Mouse (Mus musculus): ENCODE results near the gene Slamf9. TPM values are rescaled to one million over a fixed set of nuclear protein-coding genes. Genes with fewer than 3 reads are reported as not detected.
A peak's percentile ranks its signal among the peaks of the same experiment; 100 is the strongest.

Slamf9 gene
- polyA plus RNA-seq, 1 experiment from 2014 or later = 0.15 TPM

- Histone ChIP-seq H3K4me3 (replicated peaks; ENCODE audit: low read length) (no peak overlapping the region), H3K9ac (no peak overlapping the region), H3K4me2 (replicated peaks) (no peak overlapping the region), H3K36me3 (replicated peaks; ENCODE audit: control insufficient read depth, insufficient read depth) (no peaks in the 10 kb centered on the region), H3K4me1 (replicated peaks; ENCODE audit: control insufficient read depth, insufficient read depth, low read length) (no peaks in the 10 kb centered on the region), H3K27ac (no peak overlapping the region), H3K27me3 (ENCODE audit: control insufficient read depth, insufficient read depth, low read length) (no peaks in the 10 kb centered on the region), H3K9me3 (ENCODE audit: control insufficient read depth, low read length) (no peaks in the 10 kb centered on the region)
- DNase-seq (ENCODE audit: low spot score) = no peak
- no peak for ATAC-seq (ENCODE audit: low FRiP score)
These were observed 2.2 kb upstream of the Slamf9 start for GRCm38 (mm10) chr1:172472909-172473308.

GRCm38 (mm10) chr1:172474196-172474595 is 962 bp upstream of the Slamf9 start:
- Histone ChIP-seq H3K9ac (no peak overlapping the region), H3K27ac (no peak overlapping the region), H3K4me1 (replicated peaks; ENCODE audit: control insufficient read depth, insufficient read depth, low read length) (no peaks in the 10 kb centered on the region), H3K9me3 (ENCODE audit: control insufficient read depth, low read length) (no peaks in the 10 kb centered on the region), H3K36me3 (replicated peaks; ENCODE audit: control insufficient read depth, insufficient read depth) (no peaks in the 10 kb centered on the region), H3K4me2 (replicated peaks) (no peak overlapping the region), H3K4me3 (replicated peaks; ENCODE audit: low read length) (no peak overlapping the region), H3K27me3 (ENCODE audit: control insufficient read depth, insufficient read depth, low read length) (no peaks in the 10 kb centered on the region)
- 89% methylated on average over 3 of the region's 3 CpGs for WGBS
- DNase-seq (ENCODE audit: low spot score) (no peak), ATAC-seq (ENCODE audit: low FRiP score) (no peak)

DNA sequence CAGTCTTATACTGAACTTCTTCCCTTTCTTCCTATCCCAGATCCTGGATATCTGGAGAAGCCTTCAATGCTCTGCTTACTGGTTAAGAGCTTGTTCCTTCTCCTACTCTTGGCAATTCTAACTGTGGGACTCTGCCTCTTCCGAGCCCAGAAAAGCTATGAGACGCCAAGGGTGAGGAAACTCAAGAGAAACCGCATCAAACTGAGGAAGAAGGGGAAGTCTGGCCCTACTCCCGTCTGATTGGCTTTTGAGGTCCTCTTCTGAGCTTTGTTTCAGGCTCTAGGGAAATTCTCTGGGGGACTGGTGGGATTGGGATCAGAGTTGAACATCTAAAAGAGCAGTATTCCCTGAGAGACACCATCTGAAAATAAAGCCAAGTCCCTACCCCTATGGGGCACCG is 2.9 kb downstream of the Slamf9 start:
- H3K4me2 ChIP-seq (replicated peaks) = no peak overlapping the region
- H3K9me3 ChIP-seq (ENCODE audit: control insufficient read depth, low read length) = no peaks in the 10 kb centered on the region
- 75% methylated on average over 5 of the region's 5 CpGs for WGBS
- H3K36me3 ChIP-seq (replicated peaks; ENCODE audit: control insufficient read depth, insufficient read depth) = no peaks in the 10 kb centered on the region
- no peak for DNase-seq (ENCODE audit: low spot score)
- H3K4me1 ChIP-seq (replicated peaks; ENCODE audit: control insufficient read depth, insufficient read depth, low read length) = peaks cover 3% of the 10 kb centered on the region; the same call in 1 of the 2 replicates
- H3K27ac ChIP-seq = no peak overlapping the region
- no peak overlapping the region for H3K9ac ChIP-seq
- no peak overlapping the region for H3K4me3 ChIP-seq (replicated peaks; ENCODE audit: low read length)
- no peaks in the 10 kb centered on the region for H3K27me3 ChIP-seq (ENCODE audit: control insufficient read depth, insufficient read depth, low read length)
- ATAC-seq (ENCODE audit: low FRiP score) = no peak

- no peak overlapping the region for H3K9ac ChIP-seq
- no peak for DNase-seq (ENCODE audit: low spot score)
- no peak for ATAC-seq (ENCODE audit: low FRiP score)
- H3K4me3 ChIP-seq (replicated peaks; ENCODE audit: low read length) = no peak overlapping the region
- no peaks in the 10 kb centered on the region for H3K9me3 ChIP-seq (ENCODE audit: control insufficient read depth, low read length)
- 95% methylated on average over 4 of the region's 4 CpGs for WGBS
- peaks cover 26% of the 10 kb centered on the region for H3K4me1 ChIP-seq (replicated peaks; ENCODE audit: control insufficient read depth, insufficient read depth, low read length)
- H3K27me3 ChIP-seq (ENCODE audit: control insufficient read depth, insufficient read depth, low read length) = no peaks in the 10 kb centered on the region
- no peak overlapping the region for H3K27ac ChIP-seq
- no peaks in the 10 kb centered on the region for H3K36me3 ChIP-seq (replicated peaks; ENCODE audit: control insufficient read depth, insufficient read depth)
- H3K4me2 ChIP-seq (replicated peaks) = no peak overlapping the region
These were observed 5.2 kb downstream of the Slamf9 start for GRCm38 (mm10) chr1:172480376-172480775.

GRCm38 (mm10) chr1:172481111-172481510 is 6.0 kb downstream of the Slamf9 start:
- Histone ChIP-seq H3K27ac (no peak overlapping the region), H3K36me3 (replicated peaks; ENCODE audit: control insufficient read depth, insufficient read depth) (no peaks in the 10 kb centered on the region), H3K4me3 (replicated peaks; ENCODE audit: low read length) (peak overlapping the region; percentile 68; the same call in 1 of the 2 replicates), H3K4me2 (replicated peaks) (peak overlapping the region; percentile 77), H3K9ac (no peak overlapping the region; the same call in 1 of the 2 replicates), H3K9me3 (ENCODE audit: control insufficient read depth, low read length) (no peaks in the 10 kb centered on the region), H3K27me3 (ENCODE audit: control insufficient read depth, insufficient read depth, low read length) (no peaks in the 10 kb centered on the region), H3K4me1 (replicated peaks; ENCODE audit: control insufficient read depth, insufficient read depth, low read length) (peaks cover 34% of the 10 kb centered on the region)
- no peak for DNase-seq (ENCODE audit: low spot score)
- WGBS = 18% methylated on average over 13 of the region's 13 CpGs
- 0 out of 2 replicates have a peak, but pooled peaks have one; percentile 3 for ATAC-seq (ENCODE audit: low FRiP score)

DNA sequence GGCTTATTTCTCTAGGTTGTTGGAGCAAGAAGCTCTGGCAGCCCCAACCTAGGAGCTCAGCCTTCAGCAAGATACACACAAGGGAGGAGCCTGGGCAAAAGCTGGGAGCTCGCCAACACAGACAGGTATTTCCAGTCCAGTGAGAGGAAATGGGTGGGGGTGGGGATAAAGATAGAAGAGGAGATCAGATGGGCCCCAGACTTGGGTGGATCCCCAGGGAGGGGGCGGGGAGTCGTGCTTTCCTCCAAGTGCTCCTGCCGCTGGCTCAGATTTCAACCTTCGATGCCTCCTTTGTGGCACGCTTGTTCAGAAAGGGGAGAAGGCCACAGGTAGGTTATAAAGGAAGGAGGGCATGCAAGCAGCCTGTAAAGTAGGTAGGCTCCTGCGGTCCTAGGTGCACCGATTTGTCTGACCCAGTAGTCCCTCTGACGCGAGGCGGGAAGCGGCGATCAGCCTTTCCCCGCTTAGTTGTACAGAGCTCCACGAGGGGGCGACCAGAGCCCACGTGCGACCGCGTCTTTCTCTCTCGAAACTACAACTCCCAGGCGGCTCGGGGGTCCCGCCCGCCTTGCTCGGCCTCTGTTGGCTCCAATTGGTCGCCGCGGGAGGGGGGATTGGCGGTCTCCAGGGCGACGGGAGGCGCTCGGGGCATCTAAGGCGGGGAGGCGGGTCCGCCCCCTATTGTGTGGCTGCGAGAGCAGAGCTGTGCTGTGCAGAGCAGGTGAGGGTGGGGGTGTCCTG is 6.6 kb downstream of the Slamf9 start, which contains the start of gene Igsf9:
Igsf9 (plus strand) TSS at position 249 of the 741 bp plus-strand sequence.
- WGBS = under 1% methylated on average over 37 of the region's 38 CpGs
- Histone ChIP-seq H3K27ac (peak within 1 kb of the TSS; percentile 51), H3K4me2 (replicated peaks) (peak within 1 kb of the TSS; percentile 77), H3K9ac (peak within 1 kb of the TSS; percentile 70), H3K9me3 (ENCODE audit: control insufficient read depth, low read length) (no peaks in the 10 kb centered on the region), H3K4me3 (replicated peaks; ENCODE audit: low read length) (peak within 1 kb of the TSS; percentile 68), H3K36me3 (replicated peaks; ENCODE audit: control insufficient read depth, insufficient read depth) (no peaks in the 10 kb centered on the region), H3K4me1 (replicated peaks; ENCODE audit: control insufficient read depth, insufficient read depth, low read length) (peaks cover 40% of the 10 kb centered on the region), H3K27me3 (ENCODE audit: control insufficient read depth, insufficient read depth, low read length) (no peaks in the 10 kb centered on the region)
- ATAC-seq (ENCODE audit: low FRiP score) (peak; percentile 93), DNase-seq (ENCODE audit: low spot score) (peak; percentile 89)

DNA sequence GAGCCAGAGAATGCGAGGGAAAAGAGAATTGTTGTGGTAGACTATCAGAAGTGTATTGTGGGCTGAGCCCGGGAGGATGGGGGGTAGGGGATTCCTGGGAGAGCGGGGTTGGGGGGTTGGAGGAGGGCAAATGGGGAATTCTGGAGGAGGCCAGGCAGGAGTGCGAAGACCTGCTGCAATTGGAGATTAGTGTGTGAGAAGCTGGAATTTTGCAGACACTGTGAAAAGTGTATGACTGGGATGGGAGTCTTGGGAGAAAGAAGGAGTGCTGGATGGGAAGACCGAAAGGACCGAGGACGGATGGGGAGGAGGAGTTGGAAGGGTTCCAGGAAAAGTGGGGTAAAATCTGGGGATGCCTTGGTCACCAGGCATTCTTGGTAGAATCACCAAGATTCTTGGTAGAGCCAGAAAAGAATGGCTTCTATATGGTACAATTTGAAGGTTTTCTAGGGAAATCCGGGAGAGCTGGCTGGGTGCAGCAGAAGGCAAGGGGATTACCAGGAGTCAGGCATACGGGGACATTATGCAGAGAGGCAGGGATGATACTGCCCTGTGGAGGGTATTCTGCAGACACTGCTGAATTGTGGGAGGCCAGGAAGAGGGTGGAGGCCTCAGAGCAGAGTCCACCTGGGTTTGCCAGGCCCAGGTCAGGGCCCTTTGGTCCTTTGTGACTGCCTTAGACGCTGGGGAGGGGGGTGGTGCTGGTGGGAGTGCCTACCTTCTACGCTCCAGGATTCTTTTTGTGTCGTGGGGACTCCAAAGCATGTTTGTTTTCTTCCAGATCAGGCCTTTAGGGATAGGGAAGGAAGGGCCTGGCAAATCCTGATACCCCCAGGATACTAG is 7.6 kb downstream of the Slamf9 start:
- Histone ChIP-seq H3K27ac (peak overlapping the region; percentile 51), H3K36me3 (replicated peaks; ENCODE audit: control insufficient read depth, insufficient read depth) (no peaks in the 10 kb centered on the region), H3K9me3 (ENCODE audit: control insufficient read depth, low read length) (no peaks in the 10 kb centered on the region), H3K4me1 (replicated peaks; ENCODE audit: control insufficient read depth, insufficient read depth, low read length) (peaks cover 48% of the 10 kb centered on the region), H3K4me3 (replicated peaks; ENCODE audit: low read length) (peak overlapping the region; percentile 68), H3K9ac (peak overlapping the region; percentile 70), H3K4me2 (replicated peaks) (peak overlapping the region; percentile 77), H3K27me3 (ENCODE audit: control insufficient read depth, insufficient read depth, low read length) (no peaks in the 10 kb centered on the region)
- under 1% methylated on average over 12 of the region's 12 CpGs for WGBS
- DNase-seq (ENCODE audit: low spot score) (no peak), ATAC-seq (ENCODE audit: low FRiP score) (peak; percentile 1; the same call in 1 of the 2 replicates)

DNA sequence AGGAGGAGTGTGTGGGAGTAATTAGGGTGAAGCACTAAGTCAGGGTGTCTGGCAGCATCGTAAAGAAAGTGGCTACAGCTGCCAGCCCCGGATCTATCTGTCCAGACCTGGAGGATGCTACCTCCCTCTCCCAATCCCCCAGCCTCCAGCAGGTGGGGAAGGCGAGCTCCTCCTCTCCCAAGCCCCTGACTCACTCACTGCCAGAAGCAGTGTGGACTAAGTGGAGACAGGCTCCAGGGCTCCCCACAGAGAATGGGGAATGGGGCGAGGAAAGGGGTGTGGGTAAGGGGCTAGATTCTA is 8.2 kb downstream of the Slamf9 start:
- peak overlapping the region; percentile 51; the same call in 1 of the 2 replicates for H3K27ac ChIP-seq
- H3K4me2 ChIP-seq (replicated peaks) = peak overlapping the region; percentile 77
- ATAC-seq (ENCODE audit: low FRiP score) (no peak), DNase-seq (ENCODE audit: low spot score) (no peak)
- no peaks in the 10 kb centered on the region for H3K27me3 ChIP-seq (ENCODE audit: control insufficient read depth, insufficient read depth, low read length)
- 14% methylated on average over 4 of the region's 4 CpGs for whole genome bisulfite sequencing
- H3K4me3 ChIP-seq (replicated peaks; ENCODE audit: low read length) = peak overlapping the region; percentile 68
- no peaks in the 10 kb centered on the region for H3K36me3 ChIP-seq (replicated peaks; ENCODE audit: control insufficient read depth, insufficient read depth)
- H3K4me1 ChIP-seq (replicated peaks; ENCODE audit: control insufficient read depth, insufficient read depth, low read length) = peaks cover 48% of the 10 kb centered on the region
- peak overlapping the region; percentile 70 for H3K9ac ChIP-seq
- H3K9me3 ChIP-seq (ENCODE audit: control insufficient read depth, low read length) = no peaks in the 10 kb centered on the region

- Histone ChIP-seq H3K27ac (no peak overlapping the region), H3K4me3 (replicated peaks; ENCODE audit: low read length) (peak overlapping the region; percentile 68), H3K36me3 (replicated peaks; ENCODE audit: control insufficient read depth, insufficient read depth) (no peaks in the 10 kb centered on the region), H3K9me3 (ENCODE audit: control insufficient read depth, low read length) (no peaks in the 10 kb centered on the region), H3K4me1 (replicated peaks; ENCODE audit: control insufficient read depth, insufficient read depth, low read length) (peaks cover 48% of the 10 kb centered on the region), H3K4me2 (replicated peaks) (peak overlapping the region; percentile 77), H3K9ac (peak overlapping the region; percentile 70), H3K27me3 (ENCODE audit: control insufficient read depth, insufficient read depth, low read length) (no peaks in the 10 kb centered on the region)
- 26% methylated on average over 11 of the region's 11 CpGs for WGBS
- ATAC-seq (ENCODE audit: low FRiP score) (no peak), DNase-seq (ENCODE audit: low spot score) (no peak)
These were observed 9.1 kb downstream of the Slamf9 start for GRCm38 (mm10) chr1:172484236-172484635.

All from hindbrain, embryonic 14.5 days (tissue).